Mouse (Mus musculus): ENCODE data around the gene Gm2a. TPM values are rescaled to one million over a fixed set of nuclear protein-coding genes. Genes with fewer than 3 reads are reported as not detected.

The Gm2a gene
- total RNA-seq, 2 experiments from 2014 or later = 13.8 to 26.4 TPM

DNA sequence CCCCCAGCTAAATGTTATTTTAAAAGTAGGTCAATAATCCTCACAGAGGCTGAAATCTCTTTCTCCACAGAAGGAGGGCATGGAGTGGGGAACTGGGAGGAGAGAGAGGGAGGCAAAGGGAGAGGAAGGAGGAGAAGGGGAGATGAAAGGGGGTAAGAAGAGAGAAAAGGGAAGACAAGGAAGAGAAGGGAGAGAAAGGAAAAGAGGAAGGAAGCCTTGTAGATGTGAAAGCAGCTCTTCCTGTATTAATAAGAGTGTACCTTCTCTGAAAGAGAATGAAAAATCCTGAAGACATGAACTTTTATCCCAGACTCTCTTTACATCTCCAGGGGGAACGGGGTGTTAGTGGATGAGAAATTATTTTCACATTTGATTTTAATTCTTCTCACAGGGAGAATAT, 23.5 kb downstream of the Gm2a start:
- no peak for ATAC-seq (replicated peaks; ENCODE audit: low FRiP score, poor library complexity, severe bottlenecking)

DNA sequence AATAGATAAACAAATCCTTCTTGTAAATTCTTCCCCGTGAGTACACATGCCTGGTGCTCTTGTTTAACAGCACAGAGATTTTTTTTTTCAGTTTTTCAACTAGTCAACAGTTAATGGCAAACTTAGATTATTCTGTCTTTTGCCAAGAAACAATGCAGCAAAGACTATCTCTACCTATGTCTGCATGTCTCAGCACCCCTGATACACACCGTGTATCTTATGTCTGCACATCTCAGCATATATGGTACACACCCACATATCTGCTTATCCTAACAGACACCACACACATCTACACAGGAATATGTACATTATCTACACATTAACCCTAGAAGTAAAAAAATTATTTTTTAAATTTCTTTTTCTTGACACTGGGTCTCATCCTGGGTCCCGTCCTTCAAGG, 28.7 kb downstream of the Gm2a start:
- ATAC-seq (replicated peaks; ENCODE audit: low FRiP score, poor library complexity, severe bottlenecking) = no peak

DNA sequence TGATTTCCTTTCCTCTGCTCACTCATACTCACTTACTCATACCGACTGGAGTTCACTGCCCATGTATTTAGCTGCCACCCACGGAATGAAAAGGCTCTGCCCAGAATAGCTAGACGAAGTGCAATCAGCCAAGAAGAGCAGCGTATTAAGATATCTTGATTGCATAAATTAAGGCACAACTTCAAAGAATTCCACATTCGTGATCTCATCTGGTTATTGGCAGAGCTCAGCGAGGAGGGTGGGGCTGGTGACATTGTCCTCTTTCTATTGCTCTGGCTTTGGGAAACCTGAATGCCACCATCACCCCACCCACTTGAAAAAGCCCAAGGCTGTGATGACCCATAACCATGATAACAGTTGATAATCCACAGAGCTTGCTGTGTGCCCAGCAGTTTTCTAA, 30.0 kb downstream of the Gm2a start:
- no peak for ATAC-seq (replicated peaks; ENCODE audit: low FRiP score, poor library complexity, severe bottlenecking)

DNA sequence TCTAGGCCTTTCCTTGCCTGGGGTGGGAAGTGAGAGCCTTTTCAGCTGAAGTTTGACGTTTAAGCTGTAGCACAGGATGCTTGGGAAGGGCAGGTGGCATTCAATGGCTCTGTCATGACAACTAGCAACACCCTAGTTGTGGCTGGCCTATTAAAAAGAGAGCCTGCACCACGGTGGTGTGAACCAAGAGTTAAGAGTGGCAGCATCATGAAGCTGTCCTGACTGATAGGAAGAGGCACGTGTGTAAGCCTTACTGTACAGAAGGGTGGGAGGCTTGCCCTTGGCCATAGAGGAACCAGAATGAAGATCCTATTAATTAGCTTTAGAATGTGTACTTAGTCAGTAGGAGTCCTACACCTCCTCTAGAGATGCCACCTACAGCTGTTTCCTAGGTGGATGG, 30.5 kb downstream of the Gm2a start:
- no peak for ATAC-seq (replicated peaks; ENCODE audit: low FRiP score, poor library complexity, severe bottlenecking)

DNA sequence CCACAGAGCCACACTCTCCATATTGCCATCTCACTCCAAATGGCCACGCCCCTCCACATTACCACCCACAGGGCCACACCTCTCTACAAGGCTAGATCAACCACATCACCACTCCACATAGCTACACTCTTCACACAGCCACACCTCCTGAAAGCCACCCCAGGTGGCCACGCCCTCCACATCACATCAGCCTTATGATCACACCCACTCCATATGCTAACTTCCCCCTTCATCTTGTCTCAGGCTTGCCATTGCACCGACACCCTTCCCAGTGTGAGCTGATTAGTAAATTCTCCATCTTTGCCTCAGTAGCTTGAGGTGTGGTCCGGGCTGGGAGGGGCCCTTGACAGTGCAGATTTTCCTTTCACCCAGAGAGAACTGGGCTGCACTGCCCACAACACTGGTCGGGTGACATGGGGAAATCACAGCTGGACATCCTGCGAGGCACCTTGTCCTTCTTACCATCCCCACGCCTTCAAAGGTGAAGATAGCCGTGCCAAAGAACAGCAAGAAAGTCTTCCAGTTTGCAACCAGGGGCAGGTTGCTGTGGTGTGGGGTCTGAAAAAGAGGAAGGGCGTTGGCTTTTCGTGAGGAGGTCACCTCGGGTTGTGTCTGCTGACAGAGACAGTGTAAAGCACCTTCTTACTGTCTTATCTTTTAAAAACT, 33.3 kb downstream of the Gm2a start:
- ATAC-seq (replicated peaks; ENCODE audit: low FRiP score, poor library complexity, severe bottlenecking) = peak; percentile 67

DNA sequence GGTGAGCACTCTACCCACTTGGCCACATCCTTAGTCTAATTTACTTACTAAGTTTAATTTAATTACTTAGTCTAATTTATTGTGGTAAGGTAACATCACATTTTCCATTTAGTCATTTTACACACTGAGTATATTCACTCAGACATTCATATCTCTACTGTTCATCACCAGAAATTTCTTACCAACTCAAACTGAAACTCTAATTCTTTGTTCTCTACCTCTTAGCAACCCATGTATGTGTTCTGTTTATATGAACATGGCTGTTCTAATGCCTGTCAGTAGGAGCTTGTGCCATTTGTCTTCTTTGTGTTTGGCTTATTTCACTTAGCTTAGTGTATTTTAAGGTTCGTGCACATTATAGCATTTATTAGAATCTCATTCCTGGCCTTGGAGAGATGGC, 34.0 kb downstream of the Gm2a start:
- ATAC-seq (replicated peaks; ENCODE audit: low FRiP score, poor library complexity, severe bottlenecking) = no peak

DNA sequence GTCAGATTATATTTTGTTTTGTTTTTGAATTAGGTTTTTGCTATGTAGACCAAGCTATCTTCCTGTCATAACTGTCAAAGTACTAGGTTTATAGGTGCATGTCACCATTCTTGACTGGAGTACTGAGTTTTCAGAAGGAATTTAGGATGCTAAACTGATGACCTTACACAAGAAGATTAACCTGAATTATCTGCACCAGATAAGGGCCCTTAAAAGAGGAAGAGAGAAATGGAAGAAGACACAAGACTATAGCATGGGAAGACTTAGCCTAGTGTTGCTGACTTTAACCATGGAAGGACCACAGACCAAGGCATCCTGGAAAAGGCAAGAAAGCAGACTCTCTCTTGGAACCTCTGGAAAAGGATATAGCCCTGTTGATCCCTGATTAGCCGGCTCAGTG, 35.3 kb downstream of the Gm2a start:
- no peak for ATAC-seq (replicated peaks; ENCODE audit: low FRiP score, poor library complexity, severe bottlenecking)

DNA sequence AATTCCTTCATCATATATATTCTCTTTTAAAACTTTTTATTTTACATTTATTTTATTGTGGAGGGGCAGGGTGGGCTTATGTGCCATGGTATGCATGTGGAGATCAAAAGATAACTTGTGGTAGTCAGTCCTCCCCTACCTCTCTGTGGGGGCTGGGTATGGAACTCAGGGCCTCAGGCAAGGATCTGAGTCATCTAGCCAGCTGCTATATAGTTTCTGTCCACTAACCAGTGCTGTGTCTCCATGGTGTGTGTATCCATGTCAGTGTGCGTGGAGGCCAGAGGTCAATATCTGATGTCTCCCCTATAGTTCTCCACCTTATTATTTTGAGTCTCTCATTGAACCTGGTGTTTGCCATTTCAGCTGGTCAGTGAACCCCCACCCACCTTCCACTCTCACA, 36.5 kb downstream of the Gm2a start:
- no peak for ATAC-seq (replicated peaks; ENCODE audit: low FRiP score, poor library complexity, severe bottlenecking)

DNA sequence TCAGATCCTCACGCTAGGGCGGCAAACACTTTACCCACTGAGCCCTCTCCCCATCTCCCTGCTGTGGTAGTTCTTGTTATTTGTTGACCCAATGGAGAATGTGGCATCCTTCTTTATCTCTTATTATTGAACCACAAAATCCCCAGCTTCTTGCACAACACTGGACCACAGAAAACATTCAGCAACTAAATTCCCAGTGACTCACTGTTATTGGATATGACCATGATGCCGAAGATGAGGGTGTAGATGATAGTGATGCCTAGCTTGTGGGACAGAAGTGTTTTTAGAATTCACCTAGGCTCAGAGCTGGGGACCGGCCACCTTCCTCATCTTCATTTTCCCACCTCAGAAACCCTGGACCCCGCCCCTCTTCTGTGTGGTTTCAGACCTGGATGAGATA, 37.0 kb downstream of the Gm2a start:
- no peak for ATAC-seq (replicated peaks; ENCODE audit: low FRiP score, poor library complexity, severe bottlenecking)

DNA sequence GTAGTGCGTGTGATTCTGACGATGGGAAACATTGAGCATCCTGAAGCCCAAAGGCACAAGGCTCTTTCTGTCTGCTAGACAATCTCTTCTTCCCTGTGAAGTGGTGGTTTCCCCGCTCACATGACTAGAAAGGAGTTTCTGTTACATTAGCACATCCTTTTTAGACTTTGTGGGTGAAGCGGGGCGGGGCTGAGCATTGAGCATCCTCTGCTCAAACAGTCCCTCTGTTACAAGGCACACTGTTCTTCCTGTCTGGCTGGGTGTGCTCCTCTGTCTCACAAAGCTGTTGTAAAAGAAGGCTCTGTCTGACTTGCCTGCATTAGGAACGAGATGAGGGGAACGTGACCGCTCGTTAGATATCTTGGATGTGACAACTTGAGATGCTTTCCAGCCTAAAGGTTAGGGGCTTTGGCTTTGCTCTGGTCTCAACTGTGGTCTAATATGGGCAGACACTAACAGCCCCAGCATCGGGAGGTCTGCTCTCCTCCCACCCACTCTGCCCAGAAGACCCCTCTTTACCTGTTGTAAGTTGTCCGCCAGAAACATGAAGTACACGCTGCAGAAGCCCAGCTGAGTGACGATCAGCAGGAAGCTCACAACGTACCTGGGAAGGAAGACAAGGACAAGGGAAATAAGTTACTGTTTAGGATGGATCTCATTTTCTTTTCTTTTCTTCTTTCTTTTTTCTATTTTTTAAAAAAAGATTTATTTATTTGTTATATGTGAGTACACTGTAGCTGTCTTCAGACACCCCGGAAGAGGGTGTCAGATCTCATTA, 39.0 kb downstream of the Gm2a start:
- no peak for ATAC-seq (replicated peaks; ENCODE audit: low FRiP score, poor library complexity, severe bottlenecking)

DNA sequence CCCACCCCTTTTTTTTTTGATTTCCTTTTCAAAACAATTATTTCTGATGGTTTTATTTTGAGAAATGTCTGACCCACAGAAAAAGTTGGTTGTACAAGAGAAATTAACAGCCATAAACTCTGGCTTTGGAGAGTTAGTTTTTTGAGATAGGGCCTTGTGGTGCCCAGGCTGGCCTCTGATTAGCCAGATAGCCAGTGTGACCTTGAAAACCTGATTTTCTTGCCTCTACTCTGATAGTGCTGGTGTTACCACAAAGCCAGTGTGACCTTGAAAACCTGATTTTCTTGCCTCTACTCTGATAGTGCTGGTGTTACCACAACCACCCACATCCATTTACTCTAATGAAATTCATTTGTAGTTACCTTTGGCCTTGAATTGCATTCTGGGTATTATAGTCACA, 39.7 kb downstream of the Gm2a start:
- no peak for ATAC-seq (replicated peaks; ENCODE audit: low FRiP score, poor library complexity, severe bottlenecking)

DNA sequence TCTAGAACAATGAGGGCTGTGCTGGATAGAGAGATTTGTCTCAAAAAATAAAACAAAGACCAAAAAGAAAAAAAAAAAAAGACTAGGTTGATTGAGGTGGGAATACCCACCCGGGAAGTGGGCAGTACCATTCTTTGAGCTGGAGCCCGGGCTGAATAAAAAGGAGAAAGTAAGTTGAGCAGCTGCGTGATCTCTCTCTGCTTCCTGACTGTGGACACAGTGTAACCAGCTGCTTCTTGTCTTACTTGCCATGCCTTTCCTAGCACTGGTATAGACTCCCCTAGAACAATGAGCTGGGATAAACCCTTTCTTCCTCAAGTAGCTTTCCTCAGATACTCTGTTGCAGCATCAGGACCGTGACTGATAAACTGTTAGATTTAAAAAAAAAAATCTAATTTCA, 43.6 kb downstream of the Gm2a start:
- no peak for ATAC-seq (replicated peaks; ENCODE audit: low FRiP score, poor library complexity, severe bottlenecking)

DNA sequence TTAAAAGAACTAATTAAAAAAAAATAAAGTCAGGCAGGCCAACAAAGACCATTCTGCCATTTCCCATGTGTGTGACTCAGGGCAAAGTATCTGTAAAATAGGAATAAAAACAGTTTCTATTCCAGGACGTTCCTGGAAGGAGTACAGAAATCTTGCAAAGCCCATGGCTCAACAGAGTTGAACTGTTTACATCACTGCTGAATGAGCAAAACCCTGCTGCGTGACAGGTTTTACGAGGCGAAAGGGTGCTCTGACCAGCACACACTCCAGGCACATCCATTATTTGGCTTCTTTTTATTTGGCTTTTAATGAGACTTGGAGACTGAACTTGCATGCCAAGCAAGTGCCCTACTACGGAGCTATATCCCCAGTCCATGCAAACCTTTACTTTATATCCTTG, 46.1 kb downstream of the Gm2a start:
- no peak for ATAC-seq (replicated peaks; ENCODE audit: low FRiP score, poor library complexity, severe bottlenecking)

DNA sequence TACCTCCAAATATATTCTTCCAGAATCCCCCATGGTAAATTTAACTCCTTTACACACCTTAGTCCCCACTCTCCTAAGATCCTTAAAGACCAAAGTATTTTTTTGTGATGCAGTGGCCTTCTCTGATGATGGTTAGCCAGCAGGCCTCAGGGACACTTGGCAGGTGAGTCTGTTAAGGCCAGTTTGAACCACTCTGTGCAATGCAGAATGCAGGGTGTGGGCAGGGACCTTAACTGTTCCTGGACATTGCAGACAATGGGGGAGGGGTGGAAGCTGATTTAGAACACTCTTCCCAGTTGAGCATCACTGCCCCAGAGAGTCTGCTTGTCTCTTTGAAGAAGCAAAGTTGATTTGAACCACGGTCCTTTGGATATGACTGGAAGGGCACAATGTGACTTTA, 48.9 kb downstream of the Gm2a start:
- no peak for ATAC-seq (replicated peaks; ENCODE audit: low FRiP score, poor library complexity, severe bottlenecking)

DNA sequence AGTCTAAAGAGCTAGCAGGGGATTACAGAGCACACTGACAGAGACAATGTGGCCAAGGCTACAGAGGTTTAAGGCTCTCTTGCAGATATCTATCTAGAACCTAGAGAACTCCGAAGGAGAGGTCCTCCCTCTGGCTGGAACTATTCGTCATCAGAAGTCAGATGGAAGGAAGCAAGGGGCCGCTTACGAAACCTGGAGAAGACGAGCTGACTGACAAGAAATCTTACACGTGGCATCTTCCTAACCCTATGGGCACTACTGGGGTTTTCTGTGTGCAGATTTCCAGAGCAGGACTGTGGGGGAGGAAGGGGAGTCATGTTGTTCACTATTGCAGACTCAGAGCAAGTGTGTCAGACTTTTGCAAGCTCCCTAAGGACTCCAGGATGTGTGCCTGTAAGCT, 49.5 kb downstream of the Gm2a start:
- no peak for ATAC-seq (replicated peaks; ENCODE audit: low FRiP score, poor library complexity, severe bottlenecking)

DNA sequence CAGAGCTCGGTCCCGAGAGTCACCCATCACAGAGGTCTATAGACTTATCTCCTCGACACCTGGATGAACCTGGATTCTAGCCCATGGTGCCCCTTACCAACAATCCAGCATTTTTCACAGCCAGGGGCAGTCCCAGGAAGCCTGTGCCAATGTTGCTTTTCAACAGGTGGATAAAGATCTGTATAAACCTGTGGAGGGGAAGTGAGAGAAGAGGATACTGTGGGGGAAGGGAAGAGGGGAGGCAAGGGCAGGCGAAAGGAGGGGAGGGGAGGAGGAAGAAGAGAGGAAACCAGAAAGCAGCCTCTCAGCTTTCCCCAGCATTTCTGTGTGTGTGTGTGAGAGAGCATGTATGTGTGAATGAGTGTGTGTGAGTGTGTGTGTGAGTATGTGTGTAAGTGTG, 50.5 kb downstream of the Gm2a start:
- ATAC-seq (replicated peaks; ENCODE audit: low FRiP score, poor library complexity, severe bottlenecking) = no peak

DNA sequence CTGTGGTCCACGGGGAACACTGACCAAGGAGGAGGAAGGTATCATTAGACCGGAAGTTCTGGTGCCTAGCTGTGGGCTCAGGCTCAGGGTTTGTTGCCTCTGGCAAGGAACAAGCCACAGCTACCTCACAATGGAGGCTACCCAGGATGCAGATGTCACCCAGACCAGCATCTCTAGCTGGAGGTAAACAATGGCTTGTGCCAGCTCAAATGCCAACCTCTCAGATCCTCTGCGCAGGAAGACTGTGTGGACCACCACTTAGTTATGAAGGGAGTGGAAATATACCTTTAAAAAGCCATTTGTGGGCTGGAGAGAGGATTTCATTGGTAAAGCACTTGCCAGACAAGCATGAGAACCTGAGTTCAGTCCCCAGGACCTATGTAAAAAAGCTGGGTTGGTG, 53.7 kb downstream of the Gm2a start, which contains the start of gene Slc36a3:
TSS of gene Slc36a3 (minus strand) at position 101 of the 400 bp plus-strand sequence.
- ATAC-seq (replicated peaks; ENCODE audit: low FRiP score, poor library complexity, severe bottlenecking) = no peak

DNA sequence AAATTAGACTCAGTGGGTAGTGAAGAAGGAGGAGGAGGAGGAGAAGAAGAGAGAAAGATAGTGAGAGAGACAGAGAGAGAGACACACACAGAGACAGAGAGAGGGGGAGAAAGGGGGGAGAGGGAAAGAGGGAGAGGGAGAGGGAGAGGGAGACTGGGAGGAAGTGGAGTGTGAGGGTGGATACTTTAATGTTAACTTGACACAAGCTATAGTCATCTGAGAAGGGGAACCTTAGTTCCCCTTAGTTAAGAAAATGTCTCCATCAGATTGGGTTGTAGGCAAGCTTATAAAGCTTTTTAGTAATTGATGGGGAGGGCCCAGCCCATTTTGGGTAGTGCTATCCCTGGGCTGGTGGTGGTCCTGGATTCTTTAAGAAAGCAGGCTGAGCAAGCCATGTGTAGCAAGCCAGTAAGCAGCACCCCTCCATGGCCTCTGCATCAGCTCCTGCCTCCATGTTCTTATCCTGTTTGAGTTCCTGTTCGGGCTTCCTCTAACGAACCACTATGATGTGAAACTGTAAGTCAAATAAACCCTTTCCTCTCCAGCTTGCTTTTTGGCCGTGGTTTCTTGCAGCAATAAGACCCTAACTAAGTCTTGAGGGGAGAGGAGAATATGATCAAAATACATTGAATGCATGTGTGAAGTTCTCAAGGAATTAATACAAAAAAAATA, 56.6 kb downstream of the Gm2a start:
- no peak for ATAC-seq (replicated peaks; ENCODE audit: low FRiP score, poor library complexity, severe bottlenecking)

DNA sequence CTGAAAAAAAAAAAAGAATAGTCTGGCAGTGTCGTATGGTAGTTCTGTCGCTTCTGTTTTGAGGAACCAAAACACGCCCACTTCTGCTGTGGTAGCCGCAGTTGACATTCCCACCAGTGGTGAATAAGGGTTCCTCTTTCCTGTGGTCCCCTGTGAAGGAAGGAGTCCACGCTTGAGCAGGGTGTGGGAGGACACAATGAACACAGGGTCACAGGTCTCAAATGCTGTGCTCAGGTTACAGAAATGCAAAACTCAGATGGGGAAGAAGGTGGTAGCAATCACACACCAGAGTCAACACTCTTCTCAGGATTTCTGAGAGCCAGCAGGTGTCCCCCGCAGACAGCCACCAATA, 57.1 kb downstream of the Gm2a start:
- no peak for ATAC-seq (replicated peaks; ENCODE audit: low FRiP score, poor library complexity, severe bottlenecking)

DNA sequence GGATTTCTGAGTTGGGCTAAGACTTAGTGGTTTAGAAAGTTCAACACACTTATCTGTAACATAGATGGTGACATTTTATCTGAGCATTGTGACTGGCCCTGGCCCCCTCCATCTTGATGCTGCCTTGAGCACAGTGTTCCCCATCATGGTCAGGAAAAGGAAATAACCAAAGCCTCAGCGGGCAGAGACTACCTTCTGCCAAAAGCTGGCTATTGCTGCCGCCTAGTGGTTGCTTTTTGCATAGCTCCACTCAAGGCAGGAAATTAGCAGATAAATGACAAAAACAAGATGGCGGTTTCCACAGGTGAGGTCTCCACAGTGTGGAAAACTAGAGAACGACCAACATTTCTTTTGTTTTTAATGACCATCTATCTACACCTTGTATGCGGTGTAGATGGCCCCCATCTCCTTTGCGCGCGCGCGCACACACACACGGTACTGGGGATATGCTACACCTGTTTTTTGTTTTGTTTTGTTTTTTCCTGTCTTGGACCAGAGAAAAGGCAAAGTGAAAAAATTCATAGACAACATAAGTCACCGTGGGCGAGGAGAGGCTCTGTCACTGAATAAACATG, 61.0 kb downstream of the Gm2a start:
- ATAC-seq (replicated peaks; ENCODE audit: low FRiP score, poor library complexity, severe bottlenecking) = peak; percentile 56; the same call in 1 of the 2 replicates
